Mouse (Mus musculus) intestine, embryonic 14.5 days (tissue): ENCODE measurements around the gene Mif4gd. TPM values are rescaled to one million over a fixed set of nuclear protein-coding genes. Genes with fewer than 3 reads are reported as not detected.
A peak's percentile ranks its signal among the peaks of the same experiment; 100 is the strongest.

Experiments used
- ATAC-seq: fragments of 200-750 bp; cut with Nextera tagmentation; replicated peaks from 2 replicates; pipeline ENCODE4 v1.8.0; 2017; ENCODE audit warnings: low read depth, moderate number of reproducible peaks, moderate TSS enrichment, moderate library complexity; ENCODE audit not compliant: low FRiP score, low TSS enrichment
- DNase-seq: peaks from one replicate; pipeline ENCODE4 v3.0.0-alpha.2; 2018; ENCODE audit warnings: low spot score
- H3K27ac ChIP-seq: fragments of 300-500 bp; sonication (generic); 2 replicates; pipeline ENCODE4 v1.5.1; 2014; ENCODE audit warnings: low read depth, mild to moderate bottlenecking, control low read depth
- H3K27me3 ChIP-seq: fragments of 300-500 bp; sonication (generic); replicated peaks from 2 replicates; pipeline ENCODE4 v1.6.1; 2014; ENCODE audit warnings: low read length, control low read depth; ENCODE audit not compliant: control insufficient read depth, insufficient read depth
- H3K36me3 ChIP-seq: fragments of 300-500 bp; sonication (generic); 2 replicates; pipeline ENCODE4 v1.6.1; 2014; ENCODE audit warnings: low read length, control low read depth; ENCODE audit not compliant: control insufficient read depth, insufficient read depth
- H3K4me1 ChIP-seq: fragments of 300-500 bp; sonication (generic); replicated peaks from 2 replicates; pipeline ENCODE4 v1.6.1; 2014; ENCODE audit warnings: low read length, control low read depth, mixed read lengths; ENCODE audit not compliant: control insufficient read depth, insufficient read depth
- H3K4me2 ChIP-seq: fragments of 300-500 bp; sonication (generic); 2 replicates; pipeline ENCODE4 v1.6.1; 2014; ENCODE audit warnings: low read length
- H3K4me3 ChIP-seq: fragments of 300-500 bp; sonication (generic); 2 replicates; pipeline ENCODE4 v1.5.1; 2014; ENCODE audit warnings: low read depth, low read length, control low read depth, mixed read lengths
- H3K9ac ChIP-seq: fragments of 300-500 bp; sonication (generic); 2 replicates; pipeline ENCODE4 v1.6.1; 2014; ENCODE audit warnings: mild to moderate bottlenecking, low read length
- H3K9me3 ChIP-seq: fragments of 300-500 bp; sonication (generic); 2 replicates; pipeline ENCODE4 v1.6.1; 2016; ENCODE audit warnings: low read length, control low read depth; ENCODE audit not compliant: control insufficient read depth
- WGBS: fragments of 180-500 bp; shearing (Covaris S2); extraction: QIAGEN DNeasy Blood & Tissue Kit; methylation state at CpG from one replicate; pipeline ENCODE4 v1.1.7; 2014; 5-methylcytosine and 5-hydroxymethylcytosine counted together
- polyA plus RNA-seq: library from polyadenylated mRNA; unstranded; fragments of >200 nt; fragmentation: Nextera tagmentation; extraction: Ambion mirVana; gene quantifications from 2 replicates; pipeline ENCODE4 v1.2.1, GENCODE M21; 2014

Gene Mif4gd
- polyA plus RNA-seq, 1 experiment from 2014 or later, result 28.3 TPM

DNA sequence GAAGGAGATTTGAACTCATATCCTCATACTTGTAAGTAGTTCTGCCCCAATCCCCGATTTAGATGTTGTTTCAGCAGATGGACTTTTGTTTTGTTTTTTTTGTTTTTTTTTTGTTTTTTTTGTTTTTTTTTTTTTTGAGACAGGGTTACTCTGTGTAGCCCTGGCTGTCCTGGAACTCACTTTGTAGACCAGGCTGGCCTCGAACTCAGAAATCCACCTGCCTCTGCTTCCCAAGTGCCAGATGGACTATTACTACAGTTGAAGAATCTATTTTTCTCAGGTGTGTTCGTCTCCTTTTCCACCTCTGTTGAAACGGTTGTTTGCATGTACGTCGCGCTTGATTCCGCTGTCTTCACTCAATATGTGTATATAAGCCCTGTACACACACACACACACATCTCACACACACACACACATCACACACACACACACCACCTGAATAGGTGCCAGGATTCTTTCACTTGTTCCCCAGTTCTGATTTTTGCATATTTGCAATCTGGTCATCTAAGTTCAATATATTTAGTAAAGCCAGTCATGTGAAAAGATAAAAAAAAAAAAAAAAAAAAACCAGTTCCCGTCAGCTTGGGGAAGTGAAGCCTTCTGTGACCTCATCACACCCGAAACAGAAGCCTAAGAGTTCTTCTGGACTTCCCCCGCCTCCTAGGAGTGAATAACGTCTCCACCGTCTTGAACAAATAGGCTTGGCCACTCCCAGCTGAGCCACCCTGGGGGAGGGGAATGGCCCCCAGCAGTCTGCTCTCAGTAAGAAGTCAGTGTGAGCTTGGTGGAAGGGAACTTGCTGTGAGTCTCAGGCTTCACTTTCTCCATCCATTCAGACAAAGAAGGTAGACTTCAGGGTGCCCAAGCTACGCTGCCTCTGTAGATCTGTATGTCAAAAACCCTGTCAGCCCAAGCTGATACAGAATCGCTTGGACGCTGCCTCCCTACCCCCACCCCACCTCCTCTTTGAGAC is 18.0 kb upstream of the Mif4gd start:
- 48% methylated on average over 16 of the region's 16 CpGs for WGBS
- no peak overlapping the region for H3K27ac ChIP-seq

DNA sequence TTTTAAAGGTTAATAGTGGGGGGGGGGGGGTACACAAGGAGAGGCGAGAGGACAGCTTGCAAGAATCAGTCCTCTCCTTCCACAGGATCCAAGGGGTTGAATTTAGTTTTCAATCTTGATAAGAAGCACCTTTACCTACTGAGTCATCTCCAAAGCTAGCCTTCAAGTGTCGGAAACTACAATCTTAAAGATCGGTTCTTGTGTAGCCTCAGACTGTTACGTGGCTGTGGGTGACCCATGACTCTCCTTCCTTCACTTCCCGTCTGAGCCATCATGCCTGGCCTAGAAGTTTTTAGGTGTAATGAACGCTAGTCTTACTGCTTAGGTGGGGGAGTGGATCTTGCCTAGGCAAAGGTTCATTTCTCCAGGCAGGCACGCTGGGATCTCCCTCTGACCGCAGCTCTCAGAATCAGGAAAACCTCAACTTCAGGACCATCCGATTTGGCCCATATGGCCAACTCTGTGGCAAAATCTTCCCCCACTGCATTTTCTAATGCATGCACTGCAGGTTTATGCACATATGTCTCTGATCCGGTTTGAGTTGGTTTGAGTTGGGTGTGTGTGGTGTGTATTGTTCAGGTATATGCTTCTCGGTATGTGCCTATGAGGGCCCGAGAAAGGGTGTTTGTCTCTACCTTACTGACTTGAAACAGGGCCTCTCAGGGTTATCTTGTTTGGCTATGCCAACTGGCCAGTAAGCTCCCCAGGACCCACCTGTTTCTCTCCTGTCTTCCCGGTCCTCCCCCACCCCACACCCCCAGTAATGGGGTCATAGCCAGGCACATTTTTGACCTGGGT is 17.2 kb upstream of the Mif4gd start:
- Histone ChIP-seq H3K27ac (no peak overlapping the region), H3K4me1 (peaks cover 10% of the 10 kb centered on the region), H3K9me3 (no peaks in the 10 kb centered on the region), H3K27me3 (no peaks in the 10 kb centered on the region), H3K9ac (no peak overlapping the region), H3K36me3 (no peaks in the 10 kb centered on the region), H3K4me2 (no peak overlapping the region), H3K4me3 (no peak overlapping the region)
- WGBS, result 83% methylated on average over 13 of the region's 13 CpGs
- ATAC-seq (no peak), DNase-seq (no peak)

More for the DNA sequence above, 18.0 kb upstream of the Mif4gd start:
- Histone ChIP-seq H3K9ac (no peak overlapping the region), H3K4me2 (peak overlapping the region; percentile 5; the same call in 1 of the 2 replicates), H3K4me1 (peaks cover 10% of the 10 kb centered on the region), H3K27me3 (no peaks in the 10 kb centered on the region), H3K36me3 (no peaks in the 10 kb centered on the region), H3K9me3 (no peaks in the 10 kb centered on the region), H3K4me3 (no peak overlapping the region)
- ATAC-seq (no peak), DNase-seq (peak; percentile 64)

DNA sequence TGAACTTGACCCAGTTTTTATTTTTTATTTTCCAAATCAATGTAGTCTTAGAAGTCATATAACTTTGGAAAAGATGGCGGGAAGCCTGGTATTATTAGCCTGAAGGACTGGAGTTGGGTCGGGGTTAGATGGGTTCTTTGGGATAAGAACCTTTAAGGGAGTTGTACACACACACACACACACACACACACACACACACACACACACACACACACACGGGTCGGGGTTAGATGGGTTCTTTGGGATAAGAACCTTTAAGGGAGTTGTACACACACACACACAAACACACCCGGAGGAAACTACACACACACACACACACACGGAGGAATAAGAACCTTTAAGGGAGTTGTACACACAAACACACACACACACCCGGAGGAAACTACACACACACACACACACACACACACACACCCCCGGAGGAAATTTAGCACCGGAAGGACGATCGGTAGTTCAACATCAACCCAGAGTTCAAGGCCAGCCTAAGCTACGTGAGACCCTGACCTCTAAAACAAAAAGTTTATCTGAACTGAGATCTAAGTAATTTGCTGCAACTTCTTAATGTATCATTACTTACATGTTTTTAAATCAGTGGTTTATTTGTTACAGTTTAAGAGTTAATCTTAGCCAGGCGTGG is 15.8 kb upstream of the Mif4gd start:
- Histone ChIP-seq H3K9ac (peak overlapping the region; percentile 17), H3K4me1 (peaks cover 10% of the 10 kb centered on the region), H3K9me3 (no peaks in the 10 kb centered on the region), H3K27me3 (no peaks in the 10 kb centered on the region), H3K36me3 (peaks cover 3% of the 10 kb centered on the region; the same call in 1 of the 2 replicates), H3K4me2 (peak overlapping the region; percentile 45), H3K27ac (no peak overlapping the region), H3K4me3 (peak overlapping the region; percentile 77)
- ATAC-seq (no peak), DNase-seq (no peak)
- 54% methylated on average over 13 of the region's 13 CpGs for WGBS

DNA sequence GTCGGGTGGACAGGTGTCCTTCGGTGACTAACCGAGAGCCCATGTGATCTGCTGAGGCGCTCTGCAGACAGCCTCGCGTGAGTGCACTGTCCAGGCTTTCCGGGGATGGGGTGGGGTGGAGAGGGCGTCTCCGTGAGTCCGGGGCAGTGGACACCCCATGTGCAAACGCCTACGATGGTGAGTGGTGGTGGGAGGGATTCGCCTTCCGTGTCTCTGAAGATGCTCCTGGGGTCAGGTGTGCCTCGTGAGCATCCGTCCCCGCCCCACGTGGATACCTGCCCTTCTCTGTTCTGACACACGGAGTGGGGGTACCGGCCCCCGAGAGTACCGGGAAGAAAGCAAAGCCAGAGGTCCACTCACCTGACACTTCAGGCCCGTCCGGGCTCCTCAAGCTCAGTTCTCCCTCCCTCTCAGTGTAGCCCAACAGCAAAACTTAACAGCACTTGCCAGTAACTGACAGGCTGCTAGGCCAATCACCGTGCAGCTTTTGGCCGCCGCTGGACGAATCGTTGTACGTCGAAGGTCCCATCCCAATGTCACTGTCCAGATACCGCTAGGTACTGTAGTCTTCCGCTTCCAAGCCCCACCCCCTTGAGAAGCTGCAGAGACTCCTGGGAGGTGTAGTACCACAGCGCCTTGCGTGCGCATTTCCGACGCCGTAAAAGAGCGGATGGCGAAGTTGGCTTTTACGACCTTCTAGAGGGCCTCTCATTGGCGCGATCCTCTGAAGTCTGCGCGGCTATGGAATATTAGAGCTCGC is 15.1 kb upstream of the Mif4gd start, which contains the start of gene Slc25a19:
TSS of gene Slc25a19 (minus strand) at position 591 of the 760 bp plus-strand sequence.
- ATAC-seq (peak; percentile 99), DNase-seq (peak; percentile 99)
- Histone ChIP-seq H3K27ac (no peak within 1 kb of the TSS), H3K36me3 (peaks cover 10% of the 10 kb centered on the region), H3K9me3 (no peaks in the 10 kb centered on the region), H3K27me3 (no peaks in the 10 kb centered on the region), H3K4me3 (peak within 1 kb of the TSS; percentile 77), H3K4me2 (peak within 1 kb of the TSS; percentile 93), H3K9ac (peak within 1 kb of the TSS; percentile 60), H3K4me1 (peaks cover 10% of the 10 kb centered on the region)
- under 1% methylated on average over 47 of the region's 47 CpGs for WGBS

DNA sequence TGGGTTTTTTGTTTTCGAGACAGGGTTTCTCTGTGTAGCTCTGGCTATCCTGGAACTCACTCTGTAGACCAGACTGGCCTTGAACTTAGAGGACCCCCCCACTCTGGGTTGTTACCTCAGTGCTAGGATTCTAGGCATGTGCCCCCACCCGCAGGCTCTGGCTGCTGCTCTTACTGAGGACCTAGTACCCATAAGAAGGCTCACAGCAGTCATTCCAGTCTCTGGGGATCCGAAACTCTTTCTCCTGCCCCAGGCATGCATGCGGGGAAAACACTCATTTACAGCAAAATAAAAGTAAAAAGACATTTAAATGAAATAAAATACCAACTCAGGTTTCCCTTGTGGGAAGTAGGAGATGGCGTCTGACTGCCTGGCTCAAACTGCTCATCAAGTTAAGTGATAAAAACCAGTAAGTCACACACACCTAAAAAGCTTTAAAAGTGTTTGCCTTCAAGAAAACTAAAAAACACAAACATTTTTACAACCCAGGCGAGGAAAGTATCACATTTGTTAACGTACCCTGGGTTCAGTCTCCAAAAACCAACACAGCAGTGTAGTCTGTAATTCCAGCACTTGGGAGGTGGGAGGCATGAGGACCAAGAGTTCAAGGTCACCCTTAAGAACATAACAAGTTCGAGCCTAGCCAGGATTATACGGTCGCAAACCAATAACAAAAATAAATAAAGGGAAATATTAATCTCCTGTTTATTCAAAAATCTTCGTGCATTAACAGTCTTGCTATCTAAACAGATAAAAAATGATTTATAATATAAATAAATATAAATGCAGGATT is 14.3 kb upstream of the Mif4gd start:
- no peaks in the 10 kb centered on the region for H3K9me3 ChIP-seq
- WGBS, result 45% methylated on average over 11 of the region's 11 CpGs
- H3K27me3 ChIP-seq, result no peaks in the 10 kb centered on the region
- H3K4me1 ChIP-seq, result peaks cover 10% of the 10 kb centered on the region
- H3K9ac ChIP-seq, result peak overlapping the region; percentile 60
- H3K27ac ChIP-seq, result no peak overlapping the region
- H3K36me3 ChIP-seq, result peaks cover 18% of the 10 kb centered on the region
- ATAC-seq (no peak), DNase-seq (no peak)
- H3K4me2 ChIP-seq, result peak overlapping the region; percentile 93
- peak overlapping the region; percentile 77 for H3K4me3 ChIP-seq

DNA sequence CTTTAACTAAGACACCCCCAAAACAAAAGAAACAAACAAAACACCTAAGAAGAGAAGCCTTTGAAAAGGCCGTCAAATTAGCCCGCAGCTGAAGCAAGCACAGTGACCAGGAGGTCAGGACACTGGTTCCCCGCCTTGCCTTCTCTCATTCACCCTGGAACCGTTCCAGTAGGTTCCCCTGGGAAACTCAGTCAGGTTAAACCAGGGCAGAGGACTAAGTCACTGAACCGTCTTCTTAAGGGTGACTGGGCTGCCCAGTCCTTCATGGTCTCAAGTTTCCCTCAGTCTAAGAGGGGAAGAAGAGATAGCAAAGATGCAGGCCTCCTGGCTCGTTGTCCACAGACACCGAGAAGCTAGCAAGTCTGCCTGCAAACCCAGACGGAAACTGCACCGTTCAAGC is 13.1 kb upstream of the Mif4gd start:
- ATAC-seq, result no peak
- no peak for DNase-seq
- Histone ChIP-seq H3K36me3 (peaks cover 23% of the 10 kb centered on the region), H3K4me2 (no peak overlapping the region), H3K9ac (no peak overlapping the region), H3K9me3 (no peaks in the 10 kb centered on the region), H3K27ac (no peak overlapping the region), H3K4me3 (no peak overlapping the region), H3K4me1 (peaks cover 10% of the 10 kb centered on the region), H3K27me3 (no peaks in the 10 kb centered on the region)
- WGBS, result 85% methylated on average over 9 of the region's 9 CpGs

DNA sequence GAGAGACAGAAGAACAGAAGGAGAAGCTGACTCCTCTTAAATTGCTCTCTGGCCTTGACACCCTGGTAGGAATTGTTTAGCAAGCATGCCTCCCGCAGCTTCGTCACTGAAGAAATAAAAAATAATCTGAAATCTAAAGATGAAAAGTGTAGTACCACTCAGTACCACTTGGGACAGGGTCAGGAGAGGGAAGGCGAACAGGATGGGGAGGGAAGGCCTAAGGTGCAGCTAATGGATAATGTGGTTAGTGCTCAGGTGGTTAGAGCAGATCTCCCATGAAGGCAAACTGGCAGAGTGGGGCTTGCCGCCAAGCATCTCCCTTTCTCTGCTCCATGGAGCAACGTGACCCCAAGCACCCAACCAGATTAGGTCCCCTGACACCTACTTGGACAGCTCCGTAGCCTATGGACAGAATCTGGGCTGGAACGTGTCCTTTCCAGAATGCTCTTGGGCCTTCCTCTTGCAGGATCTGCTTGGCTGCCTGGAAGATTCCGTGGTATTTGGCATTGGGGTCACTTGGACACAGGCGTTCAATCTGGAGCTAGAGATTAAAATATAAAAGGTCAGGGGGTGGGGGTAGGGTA is 10.8 kb upstream of the Mif4gd start:
- Histone ChIP-seq H3K9ac (no peak overlapping the region), H3K27me3 (no peaks in the 10 kb centered on the region), H3K36me3 (peaks cover 41% of the 10 kb centered on the region), H3K27ac (no peak overlapping the region), H3K4me1 (peaks cover 10% of the 10 kb centered on the region), H3K9me3 (no peaks in the 10 kb centered on the region), H3K4me2 (no peak overlapping the region), H3K4me3 (no peak overlapping the region)
- DNase-seq, result no peak
- WGBS, result 77% methylated on average over 9 of the region's 9 CpGs
- no peak for ATAC-seq
